Mouse (Mus musculus) thymus, adult 2 months (tissue): ENCODE data around the gene Icam2. TPM values are rescaled to one million over a fixed set of nuclear protein-coding genes. Genes with fewer than 3 reads are reported as not detected.

ENCODE experiments used
- DNase-seq: peaks from one replicate; pipeline ENCODE4 v3.0.0; 2021
- H3K27ac ChIP-seq: fragments of 200-500 bp; 2 replicates; pipeline ENCODE4 v1.5.1; 2012; ENCODE audit warnings: low read length, control low read depth; ENCODE audit not compliant: control insufficient read depth, insufficient read depth
- H3K27me3 ChIP-seq: fragments of 200-500 bp; 2 replicates; pipeline ENCODE4 v1.6.1; 2012; ENCODE audit warnings: mild to moderate bottlenecking, low read length, moderate library complexity, mixed read lengths; ENCODE audit not compliant: control insufficient read depth, insufficient read depth
- H3K36me3 ChIP-seq: fragments of 200-500 bp; 2 replicates; pipeline ENCODE4 v1.6.1; 2012; ENCODE audit warnings: mild to moderate bottlenecking, low read length, moderate library complexity; ENCODE audit not compliant: control insufficient read depth, insufficient read depth
- H3K4me1 ChIP-seq: fragments of 200-500 bp; replicated peaks from 2 replicates; pipeline ENCODE4 v1.6.1; 2012; ENCODE audit warnings: low read length; ENCODE audit not compliant: control insufficient read depth, insufficient read depth
- H3K4me3 ChIP-seq: fragments of 200-500 bp; 2 replicates; pipeline ENCODE4 v1.5.1; 2012; ENCODE audit warnings: mild to moderate bottlenecking, low read length, control low read depth, moderate library complexity; ENCODE audit not compliant: control insufficient read depth, insufficient read depth
- CTCF ChIP-seq: fragments of 200-500 bp; IDR thresholded peaks from 2 replicates; pipeline ENCODE4 v1.5.1; 2012; ENCODE audit warnings: mild to moderate bottlenecking, control low read depth, low read length, moderate library complexity, borderline replicate concordance; ENCODE audit not compliant: control insufficient read depth, poor library complexity, insufficient read depth; ENCODE audit errors: extremely low read depth
- POLR2A ChIP-seq: fragments of 200-500 bp; IDR thresholded peaks from 2 replicates; pipeline ENCODE4 v1.6.1; 2012; ENCODE audit warnings: mild to moderate bottlenecking, low read length, control low read depth, moderate library complexity; ENCODE audit not compliant: control insufficient read depth, poor library complexity, insufficient read depth; ENCODE audit errors: extremely low read depth
- WGBS: fragments of 180-500 bp; shearing (Covaris S2); methylation state at CpG from one replicate; pipeline ENCODE4 v1.1.7; 2018; 5-methylcytosine and 5-hydroxymethylcytosine counted together
- polyA plus RNA-seq: library from polyadenylated mRNA; depleted of rRNA; stranded (reverse); fragments of >200 nt; gene quantifications from 2 replicates; pipeline ENCODE4 v1.2.3, GENCODE M21; 2012

Gene Icam2
- polyA plus RNA-seq, 1 experiment = 222 TPM

- peaks cover 27% of the 10 kb centered on the region for H3K36me3 ChIP-seq
- no peak overlapping the region for H3K4me3 ChIP-seq
- no peak for DNase-seq
- H3K4me1 ChIP-seq = peaks cover 39% of the 10 kb centered on the region
- TF ChIP-seq POLR2A (no peak), CTCF (no peak)
- H3K27ac ChIP-seq = peak overlapping the region; percentile 96
- WGBS = 91% methylated on average over 11 of the region's 11 CpGs
- H3K27me3 ChIP-seq = no peaks in the 10 kb centered on the region
These were observed 13.9 kb downstream of the Icam2 start for GRCm38 (mm10) chr11:106373998-106374397.

- no peaks in the 10 kb centered on the region for H3K27me3 ChIP-seq
- H3K4me3 ChIP-seq = no peak overlapping the region
- H3K36me3 ChIP-seq = no peaks in the 10 kb centered on the region
- peak; percentile 83 for DNase-seq
- H3K27ac ChIP-seq = no peak overlapping the region
- peaks cover 17% of the 10 kb centered on the region for H3K4me1 ChIP-seq
- TF ChIP-seq CTCF = peak; percentile 78; the same call in 1 of the 2 replicates
- TF ChIP-seq POLR2A = no peak
- 4% methylated on average over 3 of the region's 3 CpGs for WGBS
These were observed 21.6 kb downstream of the Icam2 start for GRCm38 (mm10) chr11:106366316-106366715.

GRCm38 (mm10) chr11:106365366-106365765, 22.5 kb downstream of the Icam2 start, which contains the start of gene Prr29:
Prr29 (plus strand) TSS chr11:106365472.
- DNase-seq = no peak
- no peaks in the 10 kb centered on the region for H3K27me3 ChIP-seq
- no peaks in the 10 kb centered on the region for H3K36me3 ChIP-seq
- TF ChIP-seq CTCF (no peak), POLR2A (no peak)
- H3K4me1 ChIP-seq = peaks cover 17% of the 10 kb centered on the region
- no peak within 1 kb of the TSS for H3K4me3 ChIP-seq
- WGBS = 76% methylated on average over 10 of the region's 10 CpGs
- no peak within 1 kb of the TSS for H3K27ac ChIP-seq

- Histone ChIP-seq H3K36me3 (no peaks in the 10 kb centered on the region), H3K27me3 (no peaks in the 10 kb centered on the region), H3K4me3 (no peak overlapping the region), H3K4me1 (peaks cover 17% of the 10 kb centered on the region), H3K27ac (no peak overlapping the region)
- no peak for DNase-seq
- TF ChIP-seq POLR2A (no peak), CTCF (no peak)
- WGBS = 44% methylated on average over 11 of the region's 11 CpGs
These were observed 23.2 kb downstream of the Icam2 start for GRCm38 (mm10) chr11:106364712-106365111.

GRCm38 (mm10) chr11:106359350-106359749, 28.5 kb downstream of the Icam2 start:
- peak; percentile 55 for DNase-seq
- peaks cover 11% of the 10 kb centered on the region for H3K4me1 ChIP-seq
- no peaks in the 10 kb centered on the region for H3K27me3 ChIP-seq
- TF ChIP-seq CTCF (peak; percentile 79; the same call in 1 of the 2 replicates), POLR2A (no peak)
- H3K27ac ChIP-seq = no peak overlapping the region
- 28% methylated on average over 5 of the region's 5 CpGs for WGBS
- no peaks in the 10 kb centered on the region for H3K36me3 ChIP-seq
- no peak overlapping the region for H3K4me3 ChIP-seq

- TF ChIP-seq POLR2A (no peak), CTCF (no peak)
- Histone ChIP-seq H3K4me3 (no peak overlapping the region), H3K36me3 (no peaks in the 10 kb centered on the region), H3K27ac (no peak overlapping the region), H3K4me1 (peaks cover 13% of the 10 kb centered on the region), H3K27me3 (no peaks in the 10 kb centered on the region)
- WGBS = 30% methylated on average over 19 of the region's 19 CpGs
- DNase-seq = no peak
These were observed 32.3 kb downstream of the Icam2 start for GRCm38 (mm10) chr11:106355382-106356128.

- H3K27me3 ChIP-seq = no peaks in the 10 kb centered on the region
- WGBS = 49% methylated on average over 1 of the region's 1 CpGs
- H3K27ac ChIP-seq = no peak overlapping the region
- no peaks in the 10 kb centered on the region for H3K36me3 ChIP-seq
- H3K4me1 ChIP-seq = peaks cover 13% of the 10 kb centered on the region
- no peak for TF ChIP-seq POLR2A
- TF ChIP-seq CTCF = no peak
- no peak for DNase-seq
- H3K4me3 ChIP-seq = no peak overlapping the region
These were observed 33.7 kb downstream of the Icam2 start for GRCm38 (mm10) chr11:106354181-106354580.
